8 mouse cellular contexts compared by ENCODE assay signal in the genomic region with DNA sequence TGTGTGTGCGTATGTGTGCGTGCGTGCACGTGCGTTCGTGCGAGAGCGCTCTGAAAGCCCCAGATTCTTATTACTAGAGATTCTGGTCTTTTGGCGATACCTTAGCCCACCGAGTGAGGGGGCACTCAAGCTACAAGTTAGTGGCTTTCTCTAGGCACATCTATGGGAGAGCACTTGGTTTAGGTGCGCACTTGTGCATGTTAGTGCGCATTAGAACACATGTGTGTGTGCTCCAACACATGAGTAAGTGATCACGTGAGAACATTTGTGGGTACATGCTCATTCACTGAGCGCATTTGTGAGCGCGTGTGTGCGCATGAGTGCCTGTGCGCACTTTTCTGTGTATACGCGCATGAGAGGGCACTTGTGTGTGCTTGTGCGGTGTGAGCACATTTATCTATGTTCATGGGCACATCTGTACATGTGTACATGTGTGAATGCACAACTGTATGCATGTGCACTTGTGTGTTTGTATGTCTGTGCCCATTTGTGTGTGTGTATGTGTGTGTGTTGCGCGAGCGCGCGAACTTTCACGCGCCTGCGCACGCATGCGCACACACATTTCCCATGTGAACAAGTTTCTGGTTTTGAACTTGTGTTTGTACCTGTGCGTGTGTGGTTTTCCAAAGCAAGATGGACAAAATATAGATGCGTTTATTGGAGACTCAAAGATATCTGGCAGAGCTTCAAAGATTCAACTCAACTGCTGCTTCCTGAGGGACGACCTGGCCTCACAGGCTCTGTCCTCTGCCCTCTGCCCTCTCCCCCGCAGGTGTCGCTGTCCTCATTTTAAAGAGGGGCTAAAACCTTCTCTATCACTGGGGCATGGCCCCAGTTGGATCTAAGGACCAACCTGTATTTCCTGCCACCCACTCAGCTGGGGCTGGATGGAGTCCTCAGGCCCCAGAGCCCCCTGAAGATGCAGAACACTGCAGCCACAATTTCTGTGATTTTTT. TPM values are rescaled to one million over a fixed set of nuclear protein-coding genes. Genes with fewer than 3 reads are reported as not detected.
A peak's percentile ranks its signal among the peaks of the same experiment; 100 is the strongest.
DNase-seq lines count a peak whose midpoint lies in the region; ATAC-seq lines count a peak whose summit lies in the region.

No protein-coding gene starts in this region.

- 48% methylated on average over 36 of the region's 36 CpGs for WGBS in heart, embryonic 16.5 days
- WGBS in forebrain, embryonic 16.5 days: 53% methylated on average over 36 of the region's 36 CpGs

- H3K4me2 ChIP-seq in heart, embryonic 16.5 days (ENCODE audit: low read depth, low read length): peak overlapping the region; percentile 54
- peak overlapping the region; percentile 50 for H3K4me2 ChIP-seq in forebrain, embryonic 16.5 days (ENCODE audit: low read length)

- no peaks in the 10 kb centered on the region for H3K36me3 ChIP-seq in heart, embryonic 16.5 days (ENCODE audit: control insufficient read depth, insufficient read depth)
- H3K36me3 ChIP-seq in forebrain, embryonic 16.5 days (ENCODE audit: control insufficient read depth, insufficient read depth): no peaks in the 10 kb centered on the region

- H3K27me3 ChIP-seq in heart, embryonic 16.5 days (ENCODE audit: control insufficient read depth, insufficient read depth, low read length): peaks cover 8% of the 10 kb centered on the region; the same call in 1 of the 2 replicates
- no peaks in the 10 kb centered on the region for H3K27me3 ChIP-seq in forebrain, embryonic 16.5 days (replicated peaks; ENCODE audit: control insufficient read depth, insufficient read depth, low read length)

- peaks cover 18% of the 10 kb centered on the region for H3K4me1 ChIP-seq in heart, embryonic 16.5 days (ENCODE audit: control insufficient read depth, insufficient read depth, low read length)
- H3K4me1 ChIP-seq in forebrain, embryonic 16.5 days (replicated peaks; ENCODE audit: control insufficient read depth, insufficient read depth, low read length): no peaks in the 10 kb centered on the region; the same call in 1 of the 2 replicates

- peak overlapping the region; percentile 29 for H3K4me3 ChIP-seq in heart, embryonic 16.5 days (ENCODE audit: low read length)
- peak overlapping the region; percentile 38 for H3K4me3 ChIP-seq in forebrain, embryonic 16.5 days (replicated peaks; ENCODE audit: low read length)

- no peak overlapping the region for H3K27ac ChIP-seq in heart, embryonic 16.5 days (ENCODE audit: low read length)
- no peak overlapping the region for H3K27ac ChIP-seq in forebrain, embryonic 16.5 days (ENCODE audit: low read length)

- no peak overlapping the region for H3K9ac ChIP-seq in heart, embryonic 16.5 days (ENCODE audit: low read length)
- no peak overlapping the region for H3K9ac ChIP-seq in forebrain, embryonic 16.5 days (replicated peaks; ENCODE audit: low read depth, low read length)

- ATAC-seq in heart, embryonic 16.5 days (replicated peaks; ENCODE audit: extremely low read depth, insufficient read depth, low FRiP score): no peak
- ATAC-seq in forebrain, embryonic 16.5 days: 0 out of 2 replicates have a peak, but pooled peaks have one; percentile 26
- no peak for ATAC-seq in cerebellum, adult (ENCODE audit: insufficient number of reproducible peaks, low FRiP score, low TSS enrichment)

- no peaks in the 10 kb centered on the region for H3K9me3 ChIP-seq in heart, embryonic 16.5 days (replicated peaks; ENCODE audit: control insufficient read depth, low read length)
- H3K9me3 ChIP-seq in forebrain, embryonic 16.5 days (ENCODE audit: control insufficient read depth, low read length): no peaks in the 10 kb centered on the region

- no peak for DNase-seq in heart, adult 11 months
- DNase-seq in R1 (ENCODE audit: low read depth, low spot score): peak; percentile 81
- DNase-seq in mesoderm, embryonic 11.5 days (ENCODE audit: low read depth, low spot score): peak; percentile 35
- no peak for DNase-seq in cerebellum, adult 11-12 months
- no peak for DNase-seq in spleen, postnatal 14 days (ENCODE audit: low spot score in 2 of 2)

RNA-seq across cellular contexts. Expression of gene Ano1, which starts 38.1 kb away (rescaled TPM):
- 7.3 and 16.0 TPM in 2 replicates for polyA plus RNA-seq in heart, embryonic 16.5 days (2015; fragmentation: Nextera tagmentation; extraction: Ambion mirVana)
- polyA plus RNA-seq in forebrain, embryonic 16.5 days (2015; fragmentation: Nextera tagmentation; extraction: Ambion mirVana): 8.0 and 9.4 TPM in 2 replicates

RNA-seq across cellular contexts. Expression of gene Fgf3, which starts 48.0 kb away (rescaled TPM):
- polyA plus RNA-seq in heart, embryonic 16.5 days (2015; fragmentation: Nextera tagmentation; extraction: Ambion mirVana): 0.20 and 0.79 TPM in 2 replicates
- 2.1 and 3.5 TPM in 2 replicates for polyA plus RNA-seq in forebrain, embryonic 16.5 days (2015; fragmentation: Nextera tagmentation; extraction: Ambion mirVana)

RNA-seq across cellular contexts. Expression of gene Fgf4, which starts 57.3 kb away (rescaled TPM):
- polyA plus RNA-seq in heart, embryonic 16.5 days (2015; fragmentation: Nextera tagmentation; extraction: Ambion mirVana): 0.04 TPM in 1 of 2 replicates, not detected in the other
- not detected in 2 replicates for polyA plus RNA-seq in forebrain, embryonic 16.5 days (2015; fragmentation: Nextera tagmentation; extraction: Ambion mirVana)

Comparison
In these comparisons a context has a peak if more than half of its experiments do, and no peak if none do; other contexts are left out.
1. DNase-seq: peak in R1 (single experiment) and mesoderm, embryonic 11.5 days (single experiment); none in heart, adult 11 months (single experiment), cerebellum, adult 11-12 months (single experiment) and spleen, postnatal 14 days (0 of 2).